Mouse (Mus musculus) ovary, postnatal 10 days (tissue): ENCODE results near the gene Ces1d.
A peak's percentile ranks its signal among the peaks of the same experiment; 100 is the strongest.
"Not testable (repeated sequence)": the region's sequence is repeated elsewhere in the genome, so short reads cannot be mapped to it uniquely, and the experiment has no call there.

Experiments
- DNase-seq: peaks from one replicate; pipeline ENCODE4 v3.0.0; 2022; ENCODE audit warnings: low spot score

Ces1d gene

GRCm38 (mm10) chr8:93197685-93198525, at the start of gene Ces1d:
Ces1d (minus strand) TSS chr8:93197838.
- no peak for DNase-seq

GRCm38 (mm10) chr8:93246057-93246456, 48.4 kb upstream of the Ces1d start:
- no peak for DNase-seq

- DNase-seq, result no peak
Observed at GRCm38 (mm10) chr8:93239884-93240283, 42.2 kb upstream of the Ces1d start.

- no peak for DNase-seq
Observed at GRCm38 (mm10) chr8:93235681-93236080, 38.0 kb upstream of the Ces1d start.

- no peak for DNase-seq
Observed at GRCm38 (mm10) chr8:93234706-93235105, 37.1 kb upstream of the Ces1d start.

- no peak for DNase-seq
Observed at GRCm38 (mm10) chr8:93234068-93234467, 36.4 kb upstream of the Ces1d start.

- no peak for DNase-seq
Observed at GRCm38 (mm10) chr8:93229446-93229845, 31.8 kb upstream of the Ces1d start, which contains the start of gene Ces1e. Ces1e (minus strand) TSS chr8:93229619.

- no peak for DNase-seq
Observed at GRCm38 (mm10) chr8:93228673-93229370, 31.2 kb upstream of the Ces1d start.

- DNase-seq, result not testable (repeated sequence)
Observed at GRCm38 (mm10) chr8:93226471-93226870, 28.8 kb upstream of the Ces1d start.

- no peak for DNase-seq
Observed at GRCm38 (mm10) chr8:93221896-93222295, 24.3 kb upstream of the Ces1d start.

- no peak for DNase-seq
Observed at GRCm38 (mm10) chr8:93217867-93218266, 20.2 kb upstream of the Ces1d start.

- no peak for DNase-seq
Observed at GRCm38 (mm10) chr8:93217375-93217774, 19.7 kb upstream of the Ces1d start.

- no peak for DNase-seq
Observed at GRCm38 (mm10) chr8:93211091-93211490, 13.5 kb upstream of the Ces1d start.

- not testable (repeated sequence) for DNase-seq
Observed at GRCm38 (mm10) chr8:93199146-93199545, 1.5 kb upstream of the Ces1d start.

GRCm38 (mm10) chr8:93196436-93196835, 1.2 kb downstream of the Ces1d start:
- DNase-seq, result no peak

GRCm38 (mm10) chr8:93180581-93181129, 17.0 kb downstream of the Ces1d start:
- DNase-seq, result no peak

GRCm38 (mm10) chr8:93176593-93176992, 21.0 kb downstream of the Ces1d start:
- DNase-seq, result no peak

- DNase-seq, result no peak
Observed at GRCm38 (mm10) chr8:93174554-93174953, 23.1 kb downstream of the Ces1d start.

- DNase-seq, result peak; percentile 4
Observed at GRCm38 (mm10) chr8:93171846-93172590, 25.6 kb downstream of the Ces1d start.

GRCm38 (mm10) chr8:93163363-93163762, 34.3 kb downstream of the Ces1d start:
- no peak for DNase-seq

- DNase-seq, result no peak
Observed at GRCm38 (mm10) chr8:93151401-93151800, 46.2 kb downstream of the Ces1d start.

GRCm38 (mm10) chr8:93147331-93147730, 50.3 kb downstream of the Ces1d start:
- no peak for DNase-seq
